Mouse (Mus musculus) thymus, adult 2 months (tissue): Measurements from ENCODE around the gene Fhl5.

Experiments used
- CTCF ChIP-seq: fragments of 200-500 bp; IDR thresholded peaks from 2 replicates; pipeline ENCODE4 v1.5.1; 2012; ENCODE audit warnings: mild to moderate bottlenecking, control low read depth, low read length, moderate library complexity, borderline replicate concordance; ENCODE audit not compliant: control insufficient read depth, poor library complexity, insufficient read depth; ENCODE audit errors: extremely low read depth
- POLR2A ChIP-seq: fragments of 200-500 bp; IDR thresholded peaks from 2 replicates; pipeline ENCODE4 v1.6.1; 2012; ENCODE audit warnings: mild to moderate bottlenecking, low read length, control low read depth, moderate library complexity; ENCODE audit not compliant: control insufficient read depth, poor library complexity, insufficient read depth; ENCODE audit errors: extremely low read depth

GRCm38 (mm10) chr4:25271926-25272325 is 29.2 kb upstream of the Fhl5 start:
- TF ChIP-seq CTCF (no peak), POLR2A (no peak)
